Mouse (Mus musculus): ENCODE measurements around the gene Evx2.

The Evx2 gene

DNA sequence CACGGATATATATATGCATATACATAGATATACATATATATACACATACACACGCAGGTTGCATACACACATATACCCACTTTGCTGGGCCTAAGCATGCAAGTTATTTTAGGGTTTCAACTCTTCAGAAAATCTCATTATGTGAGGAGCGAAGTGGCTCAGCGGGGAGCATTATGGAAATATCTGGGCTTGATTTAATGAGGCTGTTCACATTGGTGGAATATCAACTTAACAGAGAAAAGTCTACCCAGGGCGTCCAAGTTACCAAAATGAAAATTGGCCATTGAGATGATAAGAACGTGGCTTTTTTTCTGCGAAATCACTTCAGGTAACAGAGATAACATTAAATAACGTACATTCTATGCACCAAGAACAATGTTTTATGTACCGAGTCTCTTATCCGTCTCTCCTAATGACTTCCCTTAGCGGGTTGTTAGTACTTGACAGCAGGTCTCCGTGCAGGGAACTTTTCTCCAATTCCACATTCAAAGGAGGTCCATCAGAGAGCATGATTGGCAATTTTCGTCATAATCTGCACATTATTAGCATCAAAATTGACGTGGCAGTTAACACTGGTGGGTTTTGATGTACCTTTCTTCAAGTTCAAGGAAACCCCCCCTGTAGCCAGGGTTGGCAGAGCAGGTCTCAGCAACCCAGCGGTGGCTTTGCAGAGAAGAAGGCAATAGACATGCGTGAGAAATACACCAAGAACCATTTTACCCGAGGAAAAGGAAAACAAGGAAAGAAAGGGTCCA is 5.4 kb downstream of the Evx2 start:
- in situ Hi-C loops (cut with MboI, MseI), result loop anchor here in 1 of 2 experiments (25.0 kb wide), 1 partner anchor 1067 kb away; the partner anchor contains the start of gene Chrna1

DNA sequence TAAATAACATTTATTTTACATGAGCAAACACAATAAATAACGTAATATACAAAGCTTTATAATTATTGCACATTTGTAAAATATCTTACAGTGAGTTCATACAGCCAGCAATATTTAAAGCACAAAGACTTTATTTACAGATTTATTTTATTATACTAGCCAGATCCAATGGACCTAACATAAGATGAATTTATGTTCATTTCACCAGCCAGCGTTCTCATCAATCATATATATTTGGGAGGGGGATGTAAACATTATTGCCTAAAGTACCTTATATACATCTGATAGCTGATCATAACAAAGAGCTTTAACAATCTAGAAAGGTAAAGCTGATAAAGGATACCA is 6.4 kb downstream of the Evx2 start:
- in situ Hi-C loops (cut with MboI, MseI), result loop anchor here in 1 of 2 experiments (25.0 kb wide), 1 partner anchor 1066 kb away; the partner anchor contains the start of gene Chrna1

DNA sequence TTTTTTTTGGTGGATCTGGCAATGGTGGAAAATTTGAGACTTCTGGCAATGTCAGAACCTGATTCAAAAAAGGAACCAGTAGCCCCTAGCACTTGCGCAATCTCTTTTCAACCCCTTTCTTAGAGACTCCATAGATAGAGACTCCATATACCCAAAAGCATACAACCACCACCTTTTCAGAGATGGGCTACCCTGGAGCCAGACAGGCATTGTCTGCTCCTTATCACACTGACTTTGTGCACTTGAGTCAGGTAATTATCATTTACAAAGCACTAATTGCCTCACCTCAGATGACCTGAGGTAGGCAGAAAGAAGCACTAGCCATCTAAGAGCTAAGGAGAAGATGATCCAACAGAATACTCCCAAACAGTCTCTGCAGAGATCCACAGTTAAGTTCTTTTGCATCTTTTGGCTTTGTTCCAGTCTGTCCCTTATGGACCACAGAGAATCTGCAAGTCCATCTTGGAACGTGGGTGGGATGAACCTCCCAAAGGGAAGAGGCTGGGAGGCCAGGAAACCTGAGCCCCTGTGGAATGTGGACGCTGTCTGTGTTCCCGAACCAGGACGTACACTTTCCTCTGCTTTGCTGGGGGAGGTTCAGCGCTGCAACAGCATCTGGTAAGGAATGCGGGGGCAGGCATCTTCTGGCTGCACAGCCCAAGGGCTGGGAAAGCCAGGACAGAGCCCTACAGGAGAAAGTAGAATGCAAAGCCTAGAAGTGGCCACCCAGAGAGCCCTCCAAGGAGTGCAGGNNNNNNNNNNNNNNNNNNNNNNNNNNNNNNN is 12.1 kb downstream of the Evx2 start:
- in situ Hi-C loops (cut with MboI, MseI), result no loop called here

DNA sequence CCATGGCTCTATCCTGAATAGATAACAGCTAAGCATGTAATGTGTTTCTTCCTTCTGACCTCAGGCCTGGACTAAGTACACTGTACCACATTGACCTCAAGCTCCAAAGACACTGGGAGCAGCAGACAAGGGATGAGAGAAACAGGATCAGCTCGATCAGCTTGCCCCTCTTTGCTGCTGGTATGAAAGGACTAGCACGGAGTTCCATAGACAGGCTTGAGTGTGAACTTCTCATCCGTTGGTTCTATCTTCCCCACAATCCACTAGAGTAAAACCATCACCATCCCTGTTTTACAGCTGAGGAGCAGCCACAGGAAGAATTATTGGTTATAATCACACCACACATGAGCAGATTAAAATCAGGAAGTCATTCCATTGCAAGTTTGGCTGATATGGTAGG is 13.7 kb downstream of the Evx2 start:
- in situ Hi-C loops (cut with MboI, MseI), result no loop called here

DNA sequence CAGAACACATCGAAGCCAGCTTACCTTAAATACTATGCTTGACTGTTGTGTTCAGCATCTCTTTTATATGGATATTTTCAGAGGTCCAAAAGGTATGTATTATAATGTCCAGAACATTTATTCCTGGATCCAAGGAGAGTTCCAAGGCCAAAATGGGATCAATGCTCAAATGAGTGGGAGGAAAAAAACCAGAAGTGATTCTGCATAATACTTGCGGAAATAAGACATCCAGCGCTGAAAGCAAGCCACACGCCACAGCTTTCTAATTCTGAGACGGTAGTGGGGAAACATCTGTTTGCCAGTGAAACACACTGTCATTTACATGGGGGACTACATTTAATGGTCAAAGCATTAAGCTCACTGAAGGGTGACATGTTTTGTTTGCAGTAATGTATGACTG is 16.9 kb downstream of the Evx2 start:
- in situ Hi-C loops (cut with MboI, MseI), result loop anchor here in 1 of 2 experiments (5.0 kb wide), 1 partner anchor 345 kb away; no protein-coding TSS in a partner anchor

DNA sequence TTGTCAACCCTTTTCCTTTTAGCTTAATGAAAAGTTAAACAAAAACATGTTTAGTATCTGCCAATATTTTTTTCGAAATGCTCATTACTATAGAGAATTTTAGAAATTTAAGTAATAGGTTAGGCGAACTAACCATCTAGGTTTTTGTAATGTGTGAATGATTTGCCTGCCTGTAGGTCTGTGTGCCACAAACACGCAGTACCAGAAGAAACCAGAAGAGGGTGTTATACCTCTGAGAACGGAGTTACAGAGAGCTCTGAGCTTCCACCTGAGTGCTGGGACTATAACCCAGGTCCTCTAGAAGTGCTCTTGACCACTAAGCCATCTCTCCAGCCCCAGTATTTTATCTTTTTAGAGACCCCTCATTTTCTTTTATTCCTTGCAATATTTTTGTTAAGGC is 23.9 kb downstream of the Evx2 start:
- in situ Hi-C loops (cut with MboI, MseI), result no loop called here

DNA sequence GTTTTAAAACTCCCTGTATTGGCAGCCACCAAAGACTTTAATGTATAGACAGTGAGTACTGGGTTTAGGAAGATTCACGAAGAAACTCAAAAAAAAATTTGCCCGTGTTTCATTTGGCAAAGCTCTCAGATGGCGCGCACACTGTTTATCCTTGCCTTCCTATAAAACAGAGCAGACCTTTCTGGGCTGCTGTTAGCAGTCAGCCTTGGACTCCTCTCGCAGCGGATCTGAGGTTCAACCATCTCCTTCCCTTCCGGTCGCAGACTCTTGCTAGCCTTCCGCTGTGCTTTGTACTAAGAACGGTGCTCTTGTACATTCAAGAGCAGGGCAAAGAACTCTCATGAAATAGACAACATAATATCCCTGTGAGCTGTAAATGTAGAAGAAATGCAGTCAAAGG is 39.0 kb downstream of the Evx2 start:
- in situ Hi-C loops (cut with MboI, MseI), result no loop called here

DNA sequence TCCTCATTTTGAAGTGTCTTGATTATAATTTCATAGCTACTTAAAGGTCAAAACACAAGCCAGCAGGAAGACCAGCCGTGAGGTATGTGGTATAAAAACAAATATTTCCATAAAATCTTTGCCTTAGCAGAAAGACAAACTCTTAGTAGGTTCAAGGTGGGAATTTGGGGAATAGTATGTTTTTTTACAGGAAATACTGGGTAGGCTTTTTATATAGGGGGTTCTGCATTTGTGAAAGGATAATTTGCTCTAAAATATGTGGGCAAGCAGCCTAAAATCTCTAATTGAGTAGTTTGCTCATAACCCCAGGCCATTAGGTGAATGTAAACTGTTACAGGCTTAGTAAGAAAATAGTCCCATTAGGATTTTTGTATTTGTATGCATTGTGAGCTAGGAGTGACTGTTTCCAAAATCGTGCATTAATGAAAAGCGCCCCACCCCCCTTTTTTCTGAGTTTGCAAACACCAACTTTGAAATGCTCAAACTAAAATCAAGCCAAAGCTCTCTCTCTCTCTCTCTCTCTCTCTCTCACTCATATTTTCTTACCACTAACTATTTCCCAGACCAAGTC is 39.6 kb downstream of the Evx2 start:
- in situ Hi-C loops (cut with MboI, MseI), result no loop called here

DNA sequence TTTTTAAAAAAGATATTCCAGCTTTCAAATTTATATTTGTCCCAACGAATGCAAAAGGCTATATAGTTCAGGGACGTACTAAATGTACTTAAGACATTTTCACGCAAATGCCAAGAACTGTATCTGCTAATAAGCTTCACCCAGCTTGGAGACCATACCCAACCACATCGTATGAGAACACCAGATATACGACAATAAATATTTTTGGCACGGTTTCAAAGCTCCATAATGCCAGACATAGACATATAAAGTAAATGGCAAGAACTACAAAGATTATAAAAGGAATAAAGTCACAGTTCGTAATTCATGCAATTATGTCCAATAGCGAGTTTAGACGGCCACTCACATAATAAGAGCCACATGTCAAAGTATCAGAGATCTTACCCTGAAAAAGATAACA is 41.7 kb downstream of the Evx2 start:
- in situ Hi-C loops (cut with MboI, MseI), result no loop called here

DNA sequence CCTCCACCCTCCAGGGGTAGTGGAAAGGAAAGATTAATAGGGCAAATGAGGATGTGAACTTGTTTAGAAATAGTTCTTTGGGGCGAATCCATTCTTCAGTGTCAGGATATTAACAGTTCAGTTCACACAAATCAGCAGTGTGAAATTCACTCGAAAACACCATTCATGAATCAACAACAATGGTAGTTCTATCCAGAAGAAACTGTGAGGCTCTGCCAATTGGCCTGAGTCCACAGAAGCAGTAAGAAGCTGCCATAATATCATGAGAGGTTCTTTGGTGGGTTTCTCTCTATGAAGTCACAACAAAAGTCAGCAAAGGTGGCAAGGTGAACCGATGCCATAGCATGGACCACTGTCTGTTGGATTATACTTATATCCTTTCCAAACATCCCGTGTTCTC is 48.0 kb downstream of the Evx2 start:
- in situ Hi-C loops (cut with MboI, MseI), result no loop called here

DNA sequence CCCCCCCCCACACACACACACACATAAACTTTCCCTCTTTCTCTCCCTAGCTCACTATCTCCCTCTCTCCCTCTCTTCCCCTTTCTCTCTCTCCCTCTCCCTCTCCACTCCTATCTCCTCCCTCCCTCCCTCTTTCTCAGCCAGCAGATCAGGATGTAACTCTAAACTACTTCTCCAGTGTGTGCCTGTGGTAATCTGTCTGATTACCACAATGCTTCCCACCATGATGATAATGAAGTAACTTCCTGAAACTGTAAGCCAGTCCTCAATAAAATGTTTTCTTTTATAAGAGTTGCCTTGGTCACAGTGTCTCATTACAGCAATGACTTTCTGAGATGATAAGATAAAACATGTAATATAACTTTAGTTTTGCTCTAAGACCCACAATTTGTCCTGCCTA is 50.0 kb downstream of the Evx2 start:
- in situ Hi-C loops (cut with MboI, MseI), result no loop called here

DNA sequence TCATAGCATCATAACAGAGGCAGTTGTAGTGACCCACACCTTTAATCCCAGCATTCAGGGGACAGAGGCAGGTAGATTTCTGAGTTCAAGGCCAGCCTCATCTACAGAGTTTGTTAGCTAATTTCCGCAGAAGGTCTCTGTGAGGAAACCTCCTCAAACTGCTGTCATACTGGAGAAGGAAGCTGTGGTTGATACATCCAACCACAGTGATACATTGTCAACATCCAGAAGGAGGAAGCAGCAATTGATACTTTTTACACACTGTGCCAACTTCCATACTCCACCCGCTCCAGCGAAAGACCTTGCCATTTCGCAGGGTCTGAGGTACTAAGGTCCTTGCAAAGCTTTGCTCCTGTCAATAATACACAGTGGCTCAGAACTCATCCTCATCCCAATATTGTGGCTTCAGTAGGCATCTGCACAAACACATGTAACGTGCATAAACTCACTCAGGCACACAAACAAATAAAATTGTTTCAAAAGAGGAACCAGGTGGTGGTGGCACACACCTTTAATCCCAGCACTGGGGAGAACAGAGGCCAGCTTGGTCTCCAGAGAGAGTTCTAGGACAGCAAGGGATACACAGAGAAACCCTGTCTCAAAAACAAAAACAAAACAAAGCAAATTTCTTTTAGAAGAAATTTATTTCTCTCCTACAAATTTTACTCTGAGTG is 53.1 kb downstream of the Evx2 start:
- in situ Hi-C loops (cut with MboI, MseI), result no loop called here

DNA sequence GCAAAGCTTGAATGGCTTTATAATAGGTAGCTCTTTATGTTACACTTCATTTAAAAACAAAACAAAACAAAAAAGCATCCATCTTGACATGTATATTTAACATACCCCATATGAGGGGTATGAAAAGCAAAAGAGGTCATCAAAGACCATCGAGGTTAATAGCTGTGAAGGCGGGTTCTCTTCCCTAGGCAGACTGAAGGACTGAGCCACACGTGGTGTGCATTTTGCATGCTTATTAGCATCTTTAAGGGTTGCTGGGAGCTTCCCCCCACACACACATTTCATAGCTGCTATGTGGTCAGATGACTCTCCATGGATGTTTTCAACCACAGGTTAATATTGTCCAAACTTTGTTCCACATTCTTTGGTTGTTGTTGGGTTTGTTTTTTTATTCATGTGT is 55.3 kb downstream of the Evx2 start:
- in situ Hi-C loops (cut with MboI, MseI), result no loop called here
